In the genomic region with DNA sequence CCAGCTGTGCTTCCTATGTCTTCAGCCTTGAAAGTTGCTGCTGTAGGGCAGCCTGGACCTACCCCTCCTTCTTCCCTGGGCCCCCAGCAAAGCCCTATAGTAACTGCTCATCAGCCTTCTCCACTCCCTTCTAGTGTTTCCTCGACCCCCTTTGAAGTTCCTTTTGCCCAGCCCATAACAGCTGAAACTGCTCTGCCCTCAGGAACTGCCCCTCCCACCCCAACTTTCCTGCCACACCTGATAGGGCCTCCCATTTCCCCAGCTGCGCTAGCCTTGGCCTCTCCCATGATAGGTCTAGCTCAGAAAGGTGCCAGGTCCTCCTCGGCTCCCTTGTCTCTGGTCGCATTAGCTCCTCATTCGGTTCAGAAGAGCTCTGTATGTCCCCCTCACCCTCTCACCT, we compare ENCODE assay signal across 11 mouse cellular contexts. TPM values are rescaled to one million over a fixed set of nuclear protein-coding genes. Genes with fewer than 3 reads are reported as not detected.
DNase-seq lines count a peak whose midpoint lies in the region; ATAC-seq lines count a peak whose summit lies in the region.
"Had no signal": no experiment of that assay in that cellular context is flagged by ENCODE, and none has a peak within 500 bp of the region (broad histone marks: within the 10 kb centered on the region; RNA-seq: fewer than 3 reads in every experiment).

No protein-coding gene starts in this region.

- H3K36me3 ChIP-seq in megakaryocyte, embryonic 14.5 days (replicated peaks; ENCODE audit: low read length) = peaks cover 68% of the 10 kb centered on the region

- H3K27me3 ChIP-seq in megakaryocyte, embryonic 14.5 days (replicated peaks) = no peaks in the 10 kb centered on the region

- H3K4me3 ChIP-seq in megakaryocyte, embryonic 14.5 days (replicated peaks) = peak overlapping the region; percentile 30

- DNase-seq in gastrocnemius, adult 18-20 months (ENCODE audit: low spot score) = peak; percentile 26
- DNase-seq in gastrocnemius, postnatal 4 days (ENCODE audit: low spot score in 2 of 2) = no peak
- peak; percentile 68 for DNase-seq in induced T-regulatory cell, adult 2 months (ENCODE audit: low read depth)
- DNase-seq in thymus, postnatal 10 days (ENCODE audit: low spot score in 2 of 2) = peak; percentile 26 to 33
- DNase-seq in urinary bladder, postnatal 25 days (ENCODE audit: low spot score) = no peak
- no peak for DNase-seq in yolk sac, embryonic 10.5 days (ENCODE audit: low spot score)
- DNase-seq: B cell, adult 2 months had no signal

- peaks cover 77% of the 10 kb centered on the region for H3K4me1 ChIP-seq in megakaryocyte, embryonic 14.5 days

- H3K9me3 ChIP-seq in megakaryocyte, embryonic 14.5 days = no peaks in the 10 kb centered on the region

- no peak for ATAC-seq in megakaryocyte, adult 5-6 weeks (ENCODE audit: poor library complexity, severe bottlenecking)
- ATAC-seq: inflammation-experienced regulatory T-cells, adult 6 months had no signal

RNA-seq across cellular contexts. Expression of a gene that starts 3.8 kb away (rescaled TPM):
- total RNA-seq in gastrocnemius, adult 18-20 months (2021) = 100 to 1,000 TPM; 382 to 392 TPM
- 100 to 1,000 TPM; 673 TPM for total RNA-seq in gastrocnemius, postnatal 4 days (2021)
- 24.2 and 146 TPM in 2 replicates for polyA plus RNA-seq in megakaryocyte, embryonic 14.5 days (2012; ENCODE audit: insufficient read depth, low replicate concordance)
- 699 and 796 TPM in 2 replicates for total RNA-seq in megakaryocyte, adult 5-6 weeks (2015)
- total RNA-seq in megakaryocyte, adult 5-6 weeks (2017) = 1,510 and 1,709 TPM in 2 replicates

RNA-seq across cellular contexts. Expression of a gene that starts 19.6 kb away (rescaled TPM):
- 10 to 100 TPM; 72.1 to 87.9 TPM for total RNA-seq in gastrocnemius, adult 18-20 months (2021)
- 100 to 1,000 TPM; 108 to 110 TPM for total RNA-seq in gastrocnemius, postnatal 4 days (2021)
- 77.9 and 96.2 TPM in 2 replicates for polyA plus RNA-seq in megakaryocyte, embryonic 14.5 days (2012; ENCODE audit: insufficient read depth, low replicate concordance)
- total RNA-seq in megakaryocyte, adult 5-6 weeks (2015) = 118 and 120 TPM in 2 replicates
- 140 and 162 TPM in 2 replicates for total RNA-seq in megakaryocyte, adult 5-6 weeks (2017)

RNA-seq across cellular contexts. Expression of a gene that starts 24.2 kb away (rescaled TPM):
- 1 to 10 TPM in 1 of 2 experiments, under 1 TPM in 1; 0.64 to 1.0 TPM for total RNA-seq in gastrocnemius, adult 18-20 months (2021)
- 10 to 100 TPM; 15.4 to 15.5 TPM for total RNA-seq in gastrocnemius, postnatal 4 days (2021)
- 2.6 TPM in 1 of 2 replicates, not detected in the other for polyA plus RNA-seq in megakaryocyte, embryonic 14.5 days (2012; ENCODE audit: insufficient read depth, low replicate concordance)
- 70.7 and 76.4 TPM in 2 replicates for total RNA-seq in megakaryocyte, adult 5-6 weeks (2015)
- total RNA-seq in megakaryocyte, adult 5-6 weeks (2017) = 66.4 and 66.8 TPM in 2 replicates

RNA-seq across cellular contexts. Expression of a gene that starts 31.8 kb away (rescaled TPM):
- not detected for total RNA-seq in gastrocnemius, adult 18-20 months (2021)
- total RNA-seq in gastrocnemius, postnatal 4 days (2021) = under 1 TPM in 1 of 2 experiments, not detected in 1; 0.44 TPM
- polyA plus RNA-seq in megakaryocyte, embryonic 14.5 days (2012; ENCODE audit: insufficient read depth, low replicate concordance) = not detected in 2 replicates
- total RNA-seq in megakaryocyte, adult 5-6 weeks (2015) = not detected in 2 replicates
- not detected in 2 replicates for total RNA-seq in megakaryocyte, adult 5-6 weeks (2017)
- polyA plus RNA-seq: inflammation-experienced regulatory T-cells, adult 6 months; lung, embryonic 16.5 days had no signal

RNA-seq across cellular contexts. Expression of a gene that starts 43.9 kb away (rescaled TPM):
- 1,000 to 10,000 TPM; 3,383 to 3,450 TPM for total RNA-seq in gastrocnemius, adult 18-20 months (2021)
- 1,000 to 10,000 TPM; 3,386 to 3,414 TPM for total RNA-seq in gastrocnemius, postnatal 4 days (2021)
- 796 and 843 TPM in 2 replicates for polyA plus RNA-seq in megakaryocyte, embryonic 14.5 days (2012; ENCODE audit: insufficient read depth, low replicate concordance)
- 902 and 936 TPM in 2 replicates for total RNA-seq in megakaryocyte, adult 5-6 weeks (2015)
- total RNA-seq in megakaryocyte, adult 5-6 weeks (2017) = 1,533 and 1,600 TPM in 2 replicates

Comparison
In these comparisons a context has a peak if more than half of its experiments do, and no peak if none do; other contexts are left out.
1. DNase-seq: peak in gastrocnemius, adult 18-20 months (single experiment), induced T-regulatory cell, adult 2 months (single experiment) and thymus, postnatal 10 days (2 of 2); none in gastrocnemius, postnatal 4 days (0 of 2), urinary bladder, postnatal 25 days (single experiment) and yolk sac, embryonic 10.5 days (single experiment).
2. RNA of a gene that starts 24.2 kb away (total RNA-seq): 66.4 to 76.4 TPM in megakaryocyte, adult 5-6 weeks and 15.4 to 15.5 TPM in gastrocnemius, postnatal 4 days; 0.64 to 1.0 TPM in gastrocnemius, adult 18-20 months; every median in the first group is over 4 times any median in the second.